8 mouse cellular contexts compared by ENCODE assay signal in genomic region chr1:93010731-93011130, GRCm38 (mm10). TPM values are rescaled to one million over a fixed set of nuclear protein-coding genes. Genes with fewer than 3 reads are reported as not detected.
DNase-seq lines count a peak whose midpoint lies in the region; ATAC-seq and TF ChIP-seq lines count a peak whose summit lies in the region.
"Had no signal": no experiment of that assay in that cellular context is flagged by ENCODE, and none has a peak within 500 bp of the region (broad histone marks: within the 10 kb centered on the region; RNA-seq: fewer than 3 reads in every experiment).

No protein-coding gene starts in this region.

- WGBS in kidney, postnatal 0 days: 35% methylated on average over 3 of the region's 3 CpGs
- 31% methylated on average over 3 of the region's 3 CpGs for WGBS in kidney, embryonic 16.5 days
- WGBS in embryonic facial prominence, embryonic 10.5 days: 42% methylated on average over 3 of the region's 3 CpGs

- no peak overlapping the region for H3K27ac ChIP-seq in kidney, postnatal 0 days
- no peak overlapping the region for H3K27ac ChIP-seq in kidney, embryonic 16.5 days (ENCODE audit: low read length)
- no peak overlapping the region for H3K27ac ChIP-seq in embryonic facial prominence, embryonic 10.5 days (replicated peaks)
- H3K27ac ChIP-seq: embryonic facial prominence, embryonic 13.5 days had no signal

- peak; percentile 67 for TF ChIP-seq CTCF in kidney, postnatal 0 days (IDR thresholded peaks at IDR 0.05; ENCODE audit: low read depth)

- H3K4me2 ChIP-seq in kidney, postnatal 0 days (ENCODE audit: low read length): no peak overlapping the region
- H3K4me2 ChIP-seq in kidney, embryonic 16.5 days (replicated peaks; ENCODE audit: low read depth, low read length): no peak overlapping the region
- H3K4me2 ChIP-seq: embryonic facial prominence, embryonic 13.5 days had no signal

- no peak for ATAC-seq in kidney, postnatal 0 days (replicated peaks; ENCODE audit: low FRiP score, low read depth)
- no peak for ATAC-seq in kidney, embryonic 16.5 days (ENCODE audit: low FRiP score, low TSS enrichment)
- ATAC-seq in monocyte, adult 5-6 weeks (replicated peaks; ENCODE audit: insufficient number of reproducible peaks, low FRiP score, low TSS enrichment, poor library complexity, severe bottlenecking): no peak

- H3K4me1 ChIP-seq in kidney, postnatal 0 days (replicated peaks; ENCODE audit: insufficient read depth, low read length): no peaks in the 10 kb centered on the region
- H3K4me1 ChIP-seq in kidney, embryonic 16.5 days (ENCODE audit: insufficient read depth, low read length): peaks cover 3% of the 10 kb centered on the region; the same call in 1 of the 2 replicates
- no peaks in the 10 kb centered on the region for H3K4me1 ChIP-seq in embryonic facial prominence, embryonic 10.5 days
- H3K4me1 ChIP-seq: embryonic facial prominence, embryonic 13.5 days had no signal

- DNase-seq in kidney, postnatal 0 days (ENCODE audit: low spot score): peak; percentile 39
- DNase-seq in NIH3T3 (ENCODE audit: low read depth): peak; percentile 52
- DNase-seq in embryonic facial prominence, embryonic 10.5 days (ENCODE audit: low spot score): peak; percentile 47
- DNase-seq in lung, postnatal 36 days: peak; percentile 23
- DNase-seq in spleen, postnatal 14 days (ENCODE audit: low spot score in 2 of 2): no peak

- no peaks in the 10 kb centered on the region for H3K9me3 ChIP-seq in kidney, postnatal 0 days (replicated peaks; ENCODE audit: low read length)
- H3K9me3 ChIP-seq in kidney, embryonic 16.5 days (ENCODE audit: low read length): no peaks in the 10 kb centered on the region
- H3K9me3 ChIP-seq in embryonic facial prominence, embryonic 10.5 days: no peaks in the 10 kb centered on the region
- H3K9me3 ChIP-seq: embryonic facial prominence, embryonic 13.5 days had no signal

- no peaks in the 10 kb centered on the region for H3K27me3 ChIP-seq in kidney, postnatal 0 days (ENCODE audit: insufficient read depth, low read length)
- H3K27me3 ChIP-seq in kidney, embryonic 16.5 days (ENCODE audit: insufficient read depth, low read length): no peaks in the 10 kb centered on the region
- no peaks in the 10 kb centered on the region for H3K27me3 ChIP-seq in embryonic facial prominence, embryonic 10.5 days (replicated peaks; ENCODE audit: low read depth, poor library complexity, severe bottlenecking)

- no peak overlapping the region for H3K9ac ChIP-seq in kidney, postnatal 0 days (ENCODE audit: low read depth, low read length)
- H3K9ac ChIP-seq in kidney, embryonic 16.5 days (replicated peaks; ENCODE audit: low read length): no peak overlapping the region
- H3K9ac ChIP-seq: embryonic facial prominence, embryonic 13.5 days had no signal

- H3K4me3 ChIP-seq in kidney, postnatal 0 days (replicated peaks; ENCODE audit: low read depth, low read length): no peak overlapping the region
- no peak overlapping the region for H3K4me3 ChIP-seq in kidney, embryonic 16.5 days (ENCODE audit: low read length)
- H3K4me3 ChIP-seq in embryonic facial prominence, embryonic 10.5 days: no peak overlapping the region
- H3K4me3 ChIP-seq: embryonic facial prominence, embryonic 13.5 days had no signal

- H3K36me3 ChIP-seq in kidney, postnatal 0 days (ENCODE audit: insufficient read depth, low read length): no peaks in the 10 kb centered on the region
- no peaks in the 10 kb centered on the region for H3K36me3 ChIP-seq in kidney, embryonic 16.5 days (ENCODE audit: insufficient read depth, low read length)
- no peaks in the 10 kb centered on the region for H3K36me3 ChIP-seq in embryonic facial prominence, embryonic 10.5 days (replicated peaks)
- H3K36me3 ChIP-seq: embryonic facial prominence, embryonic 13.5 days had no signal

RNA-seq across cellular contexts. Expression of gene Aqp12, which starts 4.6 kb away (rescaled TPM):
- polyA plus RNA-seq in kidney, postnatal 0 days (2015; fragmentation: Nextera tagmentation; extraction: Ambion mirVana): not detected in 2 replicates
- polyA plus RNA-seq in kidney, embryonic 16.5 days (2015; fragmentation: Nextera tagmentation; extraction: Ambion mirVana): not detected in 2 replicates
- polyA plus RNA-seq in embryonic facial prominence, embryonic 10.5 days (2016; fragmentation: Nextera tagmentation; extraction: Ambion mirVana): not detected in 2 replicates
- total RNA-seq in monocyte, adult 5-6 weeks (2017): not detected in 3 replicates
- polyA plus RNA-seq: embryonic facial prominence, embryonic 13.5 days had no signal

Comparison
In these comparisons a context has a peak if more than half of its experiments do, and no peak if none do; other contexts are left out.
1. DNase-seq: peak in kidney, postnatal 0 days (single experiment), NIH3T3 (single experiment), embryonic facial prominence, embryonic 10.5 days (single experiment) and lung, postnatal 36 days (single experiment); none in spleen, postnatal 14 days (0 of 2).